Mouse (Mus musculus) liver, postnatal 0 days (tissue): ENCODE measurements around the gene Stt3b.

Experiments used
- CTCF ChIP-seq: sonication (generic); IDR thresholded peaks from 2 replicates; pipeline ENCODE4 v1.5.1; 2016; ENCODE audit warnings: antibody characterized with exemption, low read depth
- EP300 ChIP-seq: IDR thresholded peaks from 2 replicates; pipeline ENCODE4 v1.6.1; 2016; ENCODE audit warnings: antibody characterized with exemption, low read depth, mild to moderate bottlenecking

DNA sequence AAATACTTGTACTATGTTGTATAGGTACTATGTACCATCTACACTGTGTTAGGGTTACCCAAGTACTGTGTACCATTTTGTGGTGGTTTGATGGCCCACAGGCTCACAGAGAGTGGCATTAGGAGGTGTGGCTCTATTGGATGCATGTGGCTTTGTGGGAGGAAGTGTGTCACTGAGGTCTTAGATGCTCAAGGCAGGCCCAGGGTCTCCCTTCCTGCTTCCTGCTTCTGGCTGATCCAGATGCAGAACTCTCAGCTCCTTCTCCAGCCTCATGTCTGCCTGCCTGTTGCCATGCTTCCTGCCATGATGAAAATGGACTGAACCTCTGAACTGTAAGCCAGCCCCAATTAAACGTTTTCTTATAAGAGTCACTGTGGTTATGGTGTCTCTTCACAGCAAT is 47.8 kb upstream of the Stt3b start:
- no peak for TF ChIP-seq CTCF
- TF ChIP-seq EP300, result no peak
